Mouse (Mus musculus) lung, adult 2 months (tissue): Measurements from ENCODE around the gene Tmem220.

Experiments
- CTCF ChIP-seq: fragments of 200-500 bp; IDR thresholded peaks from 2 replicates; pipeline ENCODE4 v1.5.1; 2011; ENCODE audit warnings: mild to moderate bottlenecking, low read length, control low read depth; ENCODE audit not compliant: insufficient read depth
- POLR2A ChIP-seq: fragments of 200-500 bp; IDR thresholded peaks from 2 replicates; pipeline ENCODE4 v1.6.1; 2011; ENCODE audit warnings: low read depth, mild to moderate bottlenecking, control low read depth, low read length, borderline replicate concordance; ENCODE audit errors: extremely low read depth

DNA sequence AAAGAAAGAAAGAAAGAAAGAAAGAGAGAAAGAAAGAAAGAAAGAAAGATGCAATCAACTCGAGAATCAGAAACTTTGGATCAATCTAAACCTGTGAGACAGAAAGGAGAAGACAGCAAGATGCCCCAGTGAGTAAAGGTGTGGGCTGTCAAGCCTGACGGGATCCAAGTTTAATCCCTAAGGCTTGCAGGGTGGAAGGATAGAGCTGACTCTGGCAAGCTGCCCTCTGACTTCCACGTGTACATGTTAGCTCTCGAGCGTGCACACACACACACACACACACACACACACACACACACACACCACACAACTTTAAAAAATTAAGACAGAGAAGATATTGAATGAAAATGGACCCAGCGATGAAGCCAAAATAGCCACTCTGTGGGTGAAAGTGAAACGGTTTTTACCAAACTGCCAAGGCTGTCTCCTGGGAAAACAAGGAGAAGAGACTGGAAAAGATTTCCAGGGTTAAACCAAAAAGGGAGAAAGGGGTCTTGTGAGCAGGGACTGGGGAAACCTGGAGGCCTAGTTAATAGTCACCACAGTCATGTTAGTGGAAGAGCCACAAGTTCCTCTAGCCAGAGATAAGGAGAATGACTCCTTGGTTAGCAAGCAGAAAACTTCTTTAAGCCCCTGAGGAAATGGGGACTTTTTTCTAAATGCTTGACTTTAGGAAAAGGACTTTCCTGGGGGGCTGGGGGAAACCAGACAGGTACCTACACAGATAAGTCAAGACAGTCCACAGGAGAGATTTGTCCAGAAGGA is 5.1 kb upstream of the Tmem220 start:
- TF ChIP-seq POLR2A, result no peak
- no peak for TF ChIP-seq CTCF
